Mouse (Mus musculus) 3134 (cell line): ENCODE results near the gene Ccdc171.
"Not testable (repeated sequence)": the region's sequence is repeated elsewhere in the genome, so short reads cannot be mapped to it uniquely, and the experiment has no call there.

Source experiments
- DNase-seq: peaks from one replicate; pipeline ENCODE4 v3.0.0-alpha.2; 2011; ENCODE audit warnings: low spot score; ENCODE audit not compliant: insufficient read length; ENCODE audit errors: extremely low read depth

Ccdc171 gene

GRCm38 (mm10) chr4:83524843-83525689 lies at the start of gene Ccdc171:
Gene Ccdc171, plus strand, starts transcription at chr4:83525545.
- peak; percentile 98 for DNase-seq

GRCm38 (mm10) chr4:83485250-83485649 lies 40.1 kb upstream of the Ccdc171 start:
- DNase-seq = no peak

DNA sequence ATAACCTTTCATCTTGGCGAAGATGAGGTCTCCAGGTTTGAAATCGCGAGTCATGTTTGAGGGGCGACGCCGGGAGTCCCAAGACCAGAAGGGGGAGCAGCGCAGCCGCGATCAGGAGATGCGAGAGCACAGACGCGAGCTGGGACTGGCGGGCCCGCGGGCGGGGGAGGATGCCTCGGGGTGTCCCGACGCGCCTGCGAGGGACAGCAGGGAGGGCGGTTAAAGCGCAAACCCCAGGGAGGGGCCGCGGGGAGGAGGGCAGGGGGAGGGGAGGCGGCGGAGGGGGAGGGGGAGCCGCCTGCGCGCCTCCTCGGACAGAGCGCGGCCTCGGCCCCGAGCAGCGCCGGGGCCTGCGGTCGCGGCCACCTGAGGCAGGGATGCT lies 39.6 kb upstream of the Ccdc171 start:
- DNase-seq = peak; percentile 92

DNA sequence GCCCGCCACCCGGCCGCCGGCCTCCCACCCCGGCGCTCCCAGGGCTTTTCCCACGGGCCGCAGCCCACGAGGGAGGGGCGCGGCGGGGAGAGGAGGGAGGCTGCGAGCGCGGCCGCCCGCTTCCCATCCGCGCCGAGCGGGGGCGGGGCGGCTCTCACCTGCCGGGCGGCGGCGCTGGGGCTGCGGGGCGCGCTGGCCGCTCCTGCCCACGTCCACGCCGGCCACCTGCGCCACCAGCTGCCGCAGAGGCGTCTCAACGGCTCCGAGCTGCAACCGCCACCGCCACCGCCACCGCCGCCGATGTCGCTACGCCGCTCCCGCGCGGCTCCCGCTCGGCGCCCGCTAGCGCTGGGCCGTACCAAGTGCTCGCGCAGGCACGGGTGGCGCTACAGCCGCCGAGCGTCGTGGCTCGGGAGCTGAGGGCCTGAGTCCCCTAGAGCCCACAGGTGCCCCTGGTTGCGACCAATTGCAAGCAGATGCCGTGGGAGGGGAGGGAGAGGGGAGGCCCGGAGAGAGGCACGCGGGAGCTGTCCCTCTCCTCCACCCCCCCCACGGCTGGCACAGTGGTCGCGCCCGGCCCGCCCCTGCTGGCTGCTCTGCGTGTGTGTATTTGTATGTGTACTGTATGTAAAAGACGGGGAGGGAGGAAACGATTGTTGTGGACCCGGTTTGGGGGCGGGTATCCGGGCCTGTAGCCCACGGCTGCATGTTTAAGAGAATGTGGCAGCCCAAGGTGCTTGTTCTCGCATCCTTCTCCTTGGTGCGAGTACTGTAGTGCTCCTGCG lies 39.0 kb upstream of the Ccdc171 start, which contains the start of gene Psip1:
Gene Psip1 (minus strand): TSS at position 343 of the 785 bp plus-strand sequence.
- DNase-seq = peak; percentile 95

DNA sequence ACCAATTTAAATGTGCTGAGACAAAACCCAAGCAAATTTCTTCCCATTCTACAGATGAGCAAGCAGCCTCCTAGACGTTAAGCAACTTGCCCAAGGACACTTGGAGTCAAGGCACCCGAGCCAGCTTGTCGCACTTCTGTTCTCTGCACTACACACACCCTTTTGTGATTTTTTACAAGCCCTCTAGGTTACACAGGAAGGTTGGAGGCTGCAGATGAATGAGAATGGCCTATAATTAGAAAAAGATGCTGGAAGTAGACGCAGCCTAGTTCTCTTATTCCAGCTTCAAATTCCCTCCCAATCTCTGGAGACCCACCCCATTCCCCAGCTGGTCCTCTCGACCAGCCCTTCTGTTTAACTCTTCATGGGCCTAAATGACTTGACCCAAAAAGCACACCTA lies 36.2 kb upstream of the Ccdc171 start:
- DNase-seq = no peak

GRCm38 (mm10) chr4:83493112-83493511 lies 32.2 kb upstream of the Ccdc171 start:
- no peak for DNase-seq

DNA sequence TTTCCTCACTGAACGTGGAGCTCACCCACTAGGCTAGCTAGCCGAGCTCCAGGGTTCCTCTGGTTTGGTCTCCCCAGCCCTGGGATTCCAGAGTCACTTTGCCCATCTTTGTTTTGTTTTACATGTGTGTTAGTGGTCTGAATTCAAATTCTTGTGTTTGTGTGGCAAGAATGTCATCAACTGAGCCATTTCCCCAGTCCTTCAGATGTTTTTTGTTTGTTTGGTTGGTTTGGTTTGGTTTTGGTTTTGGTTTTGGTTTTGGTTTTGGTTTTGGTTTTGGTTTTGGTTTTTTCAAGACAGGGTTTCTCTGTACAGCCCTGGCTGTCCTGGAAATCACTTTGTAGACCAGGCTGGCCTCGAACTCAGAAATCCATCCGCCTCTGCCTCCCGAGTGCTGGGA lies 28.3 kb upstream of the Ccdc171 start:
- DNase-seq = not testable (repeated sequence)

DNA sequence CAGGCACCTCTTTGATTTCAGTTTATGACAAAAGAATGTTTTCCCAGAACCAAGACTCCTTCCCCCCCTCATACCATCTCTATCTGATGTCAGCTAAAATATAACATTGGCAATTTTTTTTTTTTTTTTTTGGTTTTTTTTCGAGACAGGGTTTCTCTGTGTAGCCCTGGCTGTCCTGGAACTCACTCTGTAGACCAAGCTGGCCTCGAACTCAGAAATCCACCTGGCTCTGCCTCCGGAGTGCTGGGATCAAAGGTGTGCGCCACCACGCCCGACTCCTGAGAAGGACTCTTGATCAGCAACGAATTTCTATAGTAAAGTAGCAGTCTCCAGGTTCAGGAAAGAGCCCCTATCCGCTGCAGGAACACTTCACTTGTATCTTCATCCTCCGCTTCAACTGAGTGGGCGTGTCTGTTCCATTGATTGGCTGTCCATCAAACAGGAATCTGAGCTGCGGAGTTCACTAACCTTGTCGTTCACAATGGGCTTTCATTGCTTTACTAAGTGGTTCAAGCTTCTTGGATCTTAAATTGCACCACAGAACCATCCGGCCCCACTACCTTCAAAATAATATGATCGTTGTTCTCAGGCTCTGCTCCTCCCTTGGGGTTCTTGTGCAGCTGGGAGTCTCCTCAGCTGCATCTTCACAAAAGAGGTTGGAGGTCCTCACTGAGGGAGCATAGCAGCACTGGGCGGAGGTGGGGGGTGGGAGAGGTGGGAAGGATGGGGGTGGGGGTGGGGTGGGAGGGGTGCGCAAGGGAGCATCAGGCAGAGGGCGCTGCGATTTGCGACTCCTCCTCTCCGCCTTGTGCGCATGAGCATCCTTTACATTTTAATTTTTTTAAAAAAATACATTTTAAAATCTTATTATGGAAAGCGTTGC lies 24.9 kb upstream of the Ccdc171 start:
- DNase-seq = no peak

DNA sequence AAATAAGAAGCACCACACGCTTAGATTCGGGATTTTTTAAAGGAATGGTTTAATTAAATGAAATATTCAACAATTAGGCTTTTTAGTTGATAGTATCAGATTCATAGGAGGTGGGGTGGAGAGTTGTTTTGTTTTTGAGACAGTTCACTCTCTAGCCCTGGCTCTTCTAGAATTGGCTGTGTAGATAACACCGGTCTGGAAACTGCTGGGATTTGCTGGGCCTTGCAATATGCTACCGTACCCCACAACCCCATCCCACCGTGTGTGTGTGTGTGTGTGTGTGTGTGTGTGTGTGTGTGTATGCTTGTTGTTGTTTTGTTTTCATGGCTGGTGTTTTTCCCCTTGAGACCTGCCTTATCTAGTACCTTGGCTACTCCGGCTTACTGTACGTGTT lies 24.3 kb upstream of the Ccdc171 start:
- no peak for DNase-seq

DNA sequence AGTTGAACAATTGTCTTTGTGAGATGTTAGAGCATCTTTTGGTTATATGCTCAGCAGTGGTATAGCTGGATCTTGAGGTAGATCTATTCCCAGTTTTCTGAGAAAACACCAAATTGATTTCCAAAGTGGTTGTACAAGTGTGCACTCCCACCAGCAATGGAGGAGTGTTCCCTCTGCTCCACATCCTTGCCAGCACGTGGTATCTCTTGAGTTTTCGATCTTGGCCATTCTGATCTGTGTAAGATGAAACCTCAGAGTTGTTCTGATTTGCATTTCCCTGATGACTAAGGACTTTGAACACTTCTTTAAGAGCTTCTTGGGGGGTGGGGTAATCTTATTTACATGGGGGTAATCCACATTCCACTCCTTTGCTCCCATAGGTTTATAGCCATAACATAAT lies 15.7 kb upstream of the Ccdc171 start:
- DNase-seq = no peak

DNA sequence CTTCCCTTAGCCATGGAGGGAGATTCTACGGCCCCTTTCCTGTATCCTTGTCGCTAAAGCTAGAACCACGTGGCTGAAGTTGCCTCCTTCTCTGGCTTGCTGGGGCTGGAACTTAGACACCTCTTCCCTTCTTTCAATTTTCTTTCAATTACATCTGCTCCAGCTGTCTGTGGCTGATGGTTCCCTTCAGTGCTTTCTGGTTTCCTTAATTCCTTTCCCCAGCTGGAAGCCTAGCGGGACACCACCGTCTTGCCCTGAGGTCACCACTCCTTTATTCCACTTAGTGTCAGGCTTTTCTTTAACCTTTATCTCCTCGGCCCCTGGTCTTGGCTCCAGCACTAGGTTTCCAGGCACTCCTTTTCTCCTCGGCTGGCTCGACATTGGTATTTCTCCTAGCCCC lies 14.3 kb upstream of the Ccdc171 start:
- DNase-seq = no peak

GRCm38 (mm10) chr4:83512217-83512616 lies 13.1 kb upstream of the Ccdc171 start:
- DNase-seq = no peak

DNA sequence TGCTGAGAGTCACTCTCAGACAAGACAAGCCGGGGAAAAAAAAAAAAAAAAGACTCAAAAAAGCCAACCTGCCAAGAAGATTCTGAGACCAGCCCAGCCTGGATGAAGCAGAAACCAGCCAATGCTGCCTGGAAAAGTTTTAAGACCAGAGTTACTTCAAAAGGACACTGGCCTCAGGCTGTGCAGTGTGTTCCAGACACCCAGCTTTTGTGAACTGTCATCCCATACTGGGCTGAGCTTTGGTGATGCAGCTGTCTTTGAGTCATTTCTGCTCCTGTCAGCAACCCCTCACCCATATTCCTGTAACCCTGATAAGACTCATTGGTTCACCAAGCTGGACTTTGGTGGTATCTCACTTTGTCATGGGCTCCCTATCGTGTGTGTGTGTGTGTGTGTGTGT lies 12.7 kb upstream of the Ccdc171 start:
- DNase-seq = no peak

DNA sequence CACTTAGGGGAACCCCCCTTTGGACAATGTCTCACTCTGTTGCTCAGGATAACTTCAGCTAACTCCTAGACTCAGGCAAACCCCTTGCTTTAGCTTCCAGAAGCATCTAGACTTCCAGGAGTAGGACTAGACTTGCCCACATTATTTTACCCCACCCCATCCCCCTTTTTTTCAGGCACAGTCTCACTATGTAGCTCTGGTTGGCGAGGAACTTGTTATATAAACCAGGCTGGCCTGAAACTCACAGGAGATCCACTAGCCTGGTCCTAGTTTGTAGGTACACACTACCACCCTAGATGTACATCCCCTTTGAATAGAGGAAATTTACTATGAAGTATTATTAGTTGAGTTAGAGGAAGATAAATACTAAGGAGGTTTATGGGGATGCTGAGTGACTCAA lies 11.2 kb upstream of the Ccdc171 start:
- DNase-seq = no peak

GRCm38 (mm10) chr4:83514976-83515669 lies 10.2 kb upstream of the Ccdc171 start:
- no peak for DNase-seq

- DNase-seq = not testable (repeated sequence)
Observed at GRCm38 (mm10) chr4:83516144-83516543, 9.2 kb upstream of the Ccdc171 start.

GRCm38 (mm10) chr4:83519148-83519547 lies 6.2 kb upstream of the Ccdc171 start:
- no peak for DNase-seq

DNA sequence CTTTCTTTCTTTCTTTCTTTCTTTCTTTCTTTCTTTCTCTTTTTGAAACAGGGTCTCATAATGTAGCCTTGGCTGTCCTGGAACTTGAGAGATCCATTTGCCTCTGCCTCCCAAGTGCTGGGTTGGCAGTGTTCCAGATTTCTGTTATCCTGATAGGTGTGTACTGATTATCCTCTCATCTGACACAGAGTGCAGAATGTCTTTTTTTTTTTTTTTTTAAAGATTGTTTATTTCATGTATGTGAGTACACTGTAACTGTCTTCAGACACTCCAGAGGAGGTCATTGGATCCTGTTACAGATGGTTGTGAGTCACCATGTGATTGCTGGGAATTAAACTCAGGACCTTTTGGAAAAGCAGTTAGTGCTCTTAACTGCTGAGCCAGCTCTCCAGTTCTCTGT lies 5.5 kb upstream of the Ccdc171 start:
- no peak for DNase-seq

DNA sequence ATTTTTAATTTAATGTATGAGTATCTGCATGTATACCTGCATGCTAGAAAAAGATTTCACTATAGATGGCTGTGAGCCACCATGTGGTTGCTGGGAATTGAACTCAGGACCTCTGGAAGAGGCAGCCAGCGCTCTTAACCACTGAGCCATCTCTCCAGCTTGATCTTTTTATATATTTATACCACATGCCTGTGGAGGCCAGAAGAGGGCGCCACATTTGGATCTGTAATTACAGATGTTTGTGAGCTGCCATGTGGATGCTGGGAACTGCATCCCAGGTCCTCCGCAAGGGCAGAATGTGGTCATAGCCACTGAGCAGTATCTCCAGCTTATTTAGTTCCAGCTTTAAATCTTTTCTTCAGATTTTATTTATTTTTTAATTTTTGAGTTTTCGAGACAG lies 5.0 kb upstream of the Ccdc171 start:
- DNase-seq = no peak

- no peak for DNase-seq
Observed at GRCm38 (mm10) chr4:83522066-83522465, 3.3 kb upstream of the Ccdc171 start.
